Mouse (Mus musculus) lung, adult 18-20 months (tissue): ENCODE measurements around the gene Emc3.

ENCODE experiments used
- DNase-seq, 2 experiments: peaks; one replicate each; pipeline ENCODE4 v3.0.0; 2022; ENCODE audit warnings: mixed read lengths in 2 of 2

Gene Emc3

GRCm38 (mm10) chr6:113530932-113531839 lies at the start of gene Emc3, which contains the start of gene Fancd2:
Emc3 (minus strand) TSS chr6:113531652.
Fancd2 (plus strand) TSS chr6:113531682.
- DNase-seq: peak; percentile 87 to 88

GRCm38 (mm10) chr6:113579306-113579705 lies 47.9 kb upstream of the Emc3 start:
- DNase-seq: no peak

GRCm38 (mm10) chr6:113576044-113576443 lies 44.6 kb upstream of the Emc3 start:
- no peak for DNase-seq

GRCm38 (mm10) chr6:113564557-113564956 lies 33.1 kb upstream of the Emc3 start:
- DNase-seq: no peak

GRCm38 (mm10) chr6:113559736-113560135 lies 28.3 kb upstream of the Emc3 start:
- no peak for DNase-seq

GRCm38 (mm10) chr6:113543906-113544481 lies 12.5 kb upstream of the Emc3 start:
- DNase-seq: no peak

- no peak for DNase-seq
These were observed 10.2 kb upstream of the Emc3 start for GRCm38 (mm10) chr6:113541610-113542009.

GRCm38 (mm10) chr6:113534886-113535285 lies 3.4 kb upstream of the Emc3 start:
- no peak for DNase-seq

- DNase-seq: no peak
These were observed 470 bp upstream of the Emc3 start for GRCm38 (mm10) chr6:113531840-113532404.

- DNase-seq: no peak
These were observed 8.0 kb downstream of the Emc3 start for GRCm38 (mm10) chr6:113523420-113523819.

GRCm38 (mm10) chr6:113522310-113522709 lies 9.1 kb downstream of the Emc3 start:
- no peak for DNase-seq

GRCm38 (mm10) chr6:113517434-113518080 lies 13.9 kb downstream of the Emc3 start:
- no peak for DNase-seq

- DNase-seq: no peak
These were observed 16.9 kb downstream of the Emc3 start for GRCm38 (mm10) chr6:113514600-113514999.

GRCm38 (mm10) chr6:113513944-113514343 lies 17.5 kb downstream of the Emc3 start:
- DNase-seq: no peak

- no peak for DNase-seq
These were observed 22.5 kb downstream of the Emc3 start for GRCm38 (mm10) chr6:113508947-113509280.

- no peak for DNase-seq
These were observed 23.0 kb downstream of the Emc3 start for GRCm38 (mm10) chr6:113508272-113508946.

GRCm38 (mm10) chr6:113507130-113507529 lies 24.3 kb downstream of the Emc3 start:
- no peak for DNase-seq

- DNase-seq: no peak
These were observed 25.8 kb downstream of the Emc3 start for GRCm38 (mm10) chr6:113505689-113506088.

- DNase-seq: no peak
These were observed 28.7 kb downstream of the Emc3 start for GRCm38 (mm10) chr6:113502801-113503200.

- no peak for DNase-seq
These were observed 29.9 kb downstream of the Emc3 start, which contains the start of gene Prrt3 for GRCm38 (mm10) chr6:113501388-113502084. Prrt3 (minus strand) TSS chr6:113501931.

- no peak for DNase-seq
These were observed 32.1 kb downstream of the Emc3 start for GRCm38 (mm10) chr6:113499346-113499745.

GRCm38 (mm10) chr6:113495071-113495675 lies 36.3 kb downstream of the Emc3 start:
- DNase-seq: no peak
